Mouse (Mus musculus): ENCODE measurements around the gene Fmo6. TPM values are rescaled to one million over a fixed set of nuclear protein-coding genes. Genes with fewer than 3 reads are reported as not detected.
A peak's percentile ranks its signal among the peaks of the same experiment; 100 is the strongest.

Fmo6 gene
- polyA plus RNA-seq (2015; fragmentation: Nextera tagmentation; extraction: Ambion mirVana), result 1.6 and 2.4 TPM in 2 replicates

DNA sequence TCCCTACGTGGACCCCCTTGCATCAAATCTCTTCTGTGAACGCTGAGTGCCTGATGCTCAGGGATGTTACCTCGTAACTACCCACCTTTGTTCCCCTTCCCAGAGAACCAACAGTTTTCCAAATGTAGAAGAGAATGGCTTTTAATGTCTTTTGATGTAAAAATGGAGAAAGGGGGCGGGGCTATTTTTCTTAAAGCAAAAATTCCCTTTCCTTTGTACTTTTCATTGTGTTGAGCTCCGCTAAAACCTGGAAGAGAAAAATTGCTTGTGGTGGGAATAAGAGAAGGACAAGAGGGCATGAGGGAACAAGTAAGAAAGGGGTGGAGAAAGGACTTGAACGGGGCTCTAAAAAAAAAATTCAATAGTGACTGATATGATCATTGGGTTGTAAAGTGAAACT lies at the start of gene Fmo6:
Fmo6 (minus strand) TSS at position 101 of the 400 bp plus-strand sequence.
- Histone ChIP-seq H3K27ac (no peak within 1 kb of the TSS), H3K9me3 (no peaks in the 10 kb centered on the region), H3K4me3 (no peak within 1 kb of the TSS), H3K36me3 (no peaks in the 10 kb centered on the region), H3K4me2 (no peak within 1 kb of the TSS), H3K9ac (no peak within 1 kb of the TSS), H3K4me1 (no peaks in the 10 kb centered on the region), H3K27me3 (no peaks in the 10 kb centered on the region)
- WGBS, result 78% methylated on average over 6 of the region's 6 CpGs
- ATAC-seq (ENCODE audit: insufficient number of reproducible peaks, insufficient read depth, low FRiP score, low TSS enrichment, low read depth), result no peak

- H3K4me3 ChIP-seq, result no peak overlapping the region
- 85% methylated on average over 1 of the region's 1 CpGs for whole genome bisulfite sequencing
Measured at GRCm38 (mm10) chr1:162986777-162987176, 49.5 kb upstream of the Fmo6 start.

GRCm38 (mm10) chr1:162986121-162986748 lies 48.9 kb upstream of the Fmo6 start:
- no peak for ATAC-seq (ENCODE audit: insufficient number of reproducible peaks, insufficient read depth, low FRiP score, low TSS enrichment, low read depth)

More at GRCm38 (mm10) chr1:162986777-162987176, 49.5 kb upstream of the Fmo6 start:
- no peak overlapping the region for H3K9ac ChIP-seq
- H3K9me3 ChIP-seq, result no peaks in the 10 kb centered on the region
- no peaks in the 10 kb centered on the region for H3K4me1 ChIP-seq
- ATAC-seq (ENCODE audit: insufficient number of reproducible peaks, insufficient read depth, low FRiP score, low TSS enrichment, low read depth), result no peak
- no peaks in the 10 kb centered on the region for H3K27me3 ChIP-seq
- no peaks in the 10 kb centered on the region for H3K36me3 ChIP-seq
- no peak overlapping the region for H3K27ac ChIP-seq
- H3K4me2 ChIP-seq, result no peak overlapping the region

GRCm38 (mm10) chr1:162984428-162984827 lies 47.1 kb upstream of the Fmo6 start, which contains the start of gene Fmo3:
Gene Fmo3, minus strand, starts transcription at chr1:162984528.
- Histone ChIP-seq H3K27me3 (no peaks in the 10 kb centered on the region), H3K36me3 (no peaks in the 10 kb centered on the region), H3K4me1 (no peaks in the 10 kb centered on the region), H3K4me2 (no peak within 1 kb of the TSS), H3K27ac (no peak within 1 kb of the TSS), H3K9ac (no peak within 1 kb of the TSS), H3K9me3 (no peaks in the 10 kb centered on the region), H3K4me3 (no peak within 1 kb of the TSS)
- ATAC-seq (ENCODE audit: insufficient number of reproducible peaks, insufficient read depth, low FRiP score, low TSS enrichment, low read depth), result no peak
- WGBS, result 80% methylated on average over 1 of the region's 1 CpGs

More at GRCm38 (mm10) chr1:162986121-162986748, 48.9 kb upstream of the Fmo6 start:
- no peak overlapping the region for H3K4me2 ChIP-seq
- WGBS, result 90% methylated on average over 2 of the region's 2 CpGs
- no peak overlapping the region for H3K27ac ChIP-seq
- H3K36me3 ChIP-seq, result no peaks in the 10 kb centered on the region
- H3K9me3 ChIP-seq, result no peaks in the 10 kb centered on the region
- H3K4me3 ChIP-seq, result no peak overlapping the region
- no peaks in the 10 kb centered on the region for H3K27me3 ChIP-seq
- no peak overlapping the region for H3K9ac ChIP-seq
- no peaks in the 10 kb centered on the region for H3K4me1 ChIP-seq

GRCm38 (mm10) chr1:162963556-162963955 lies 26.2 kb upstream of the Fmo6 start:
- H3K4me3 ChIP-seq, result no peak overlapping the region
- no peak overlapping the region for H3K9ac ChIP-seq
- H3K4me2 ChIP-seq, result no peak overlapping the region
- no peaks in the 10 kb centered on the region for H3K36me3 ChIP-seq
- H3K27me3 ChIP-seq, result no peaks in the 10 kb centered on the region
- ATAC-seq (ENCODE audit: insufficient number of reproducible peaks, insufficient read depth, low FRiP score, low TSS enrichment, low read depth), result no peak
- no peaks in the 10 kb centered on the region for H3K4me1 ChIP-seq
- no peak overlapping the region for H3K27ac ChIP-seq
- WGBS, result 59% methylated on average over 2 of the region's 2 CpGs
- H3K9me3 ChIP-seq, result 0 out of 2 replicates have a peak, but pooled peaks cover 3% of the 10 kb centered on the region

- Histone ChIP-seq H3K27ac (no peak overlapping the region), H3K4me3 (no peak overlapping the region), H3K9me3 (no peaks in the 10 kb centered on the region), H3K4me1 (no peaks in the 10 kb centered on the region), H3K4me2 (no peak overlapping the region), H3K9ac (no peak overlapping the region), H3K36me3 (no peaks in the 10 kb centered on the region), H3K27me3 (no peaks in the 10 kb centered on the region)
- ATAC-seq (ENCODE audit: insufficient number of reproducible peaks, insufficient read depth, low FRiP score, low TSS enrichment, low read depth), result no peak
- 63% methylated on average over 1 of the region's 1 CpGs for WGBS
Measured at GRCm38 (mm10) chr1:162957422-162957821, 20.1 kb upstream of the Fmo6 start.

- Histone ChIP-seq H3K9me3 (no peaks in the 10 kb centered on the region), H3K36me3 (no peaks in the 10 kb centered on the region), H3K4me1 (no peaks in the 10 kb centered on the region), H3K9ac (no peak overlapping the region), H3K4me2 (no peak overlapping the region), H3K27me3 (no peaks in the 10 kb centered on the region), H3K27ac (no peak overlapping the region), H3K4me3 (no peak overlapping the region)
- ATAC-seq (ENCODE audit: insufficient number of reproducible peaks, insufficient read depth, low FRiP score, low TSS enrichment, low read depth), result no peak
- WGBS, result 44% methylated on average over 2 of the region's 2 CpGs
Measured at GRCm38 (mm10) chr1:162953079-162953478, 15.8 kb upstream of the Fmo6 start.

- Histone ChIP-seq H3K27me3 (no peaks in the 10 kb centered on the region), H3K36me3 (no peaks in the 10 kb centered on the region), H3K4me2 (no peak overlapping the region), H3K9ac (no peak overlapping the region), H3K4me3 (no peak overlapping the region), H3K27ac (no peak overlapping the region), H3K9me3 (no peaks in the 10 kb centered on the region), H3K4me1 (no peaks in the 10 kb centered on the region; the same call in 1 of the 2 replicates)
- no peak for ATAC-seq (ENCODE audit: insufficient number of reproducible peaks, insufficient read depth, low FRiP score, low TSS enrichment, low read depth)
- WGBS, result 94% methylated on average over 1 of the region's 1 CpGs
Measured at GRCm38 (mm10) chr1:162949763-162950162, 12.4 kb upstream of the Fmo6 start.

- ATAC-seq (ENCODE audit: insufficient number of reproducible peaks, insufficient read depth, low FRiP score, low TSS enrichment, low read depth), result no peak
- no peaks in the 10 kb centered on the region for H3K27me3 ChIP-seq
- no peak overlapping the region for H3K9ac ChIP-seq
- no peaks in the 10 kb centered on the region; the same call in 1 of the 2 replicates for H3K4me1 ChIP-seq
- no peak overlapping the region for H3K4me3 ChIP-seq
- H3K4me2 ChIP-seq, result no peak overlapping the region
- no peaks in the 10 kb centered on the region for H3K36me3 ChIP-seq
- no peaks in the 10 kb centered on the region for H3K9me3 ChIP-seq
- H3K27ac ChIP-seq, result no peak overlapping the region
- WGBS, result 80% methylated on average over 6 of the region's 6 CpGs
Measured at GRCm38 (mm10) chr1:162947934-162948333, 10.6 kb upstream of the Fmo6 start.

GRCm38 (mm10) chr1:162946837-162947558 lies 9.7 kb upstream of the Fmo6 start:
- Histone ChIP-seq H3K9me3 (no peaks in the 10 kb centered on the region), H3K4me3 (no peak overlapping the region), H3K27me3 (no peaks in the 10 kb centered on the region), H3K4me2 (no peak overlapping the region), H3K27ac (no peak overlapping the region), H3K4me1 (no peaks in the 10 kb centered on the region; the same call in 1 of the 2 replicates), H3K36me3 (no peaks in the 10 kb centered on the region), H3K9ac (no peak overlapping the region)
- ATAC-seq (ENCODE audit: insufficient number of reproducible peaks, insufficient read depth, low FRiP score, low TSS enrichment, low read depth), result peak; percentile 59
- 45% methylated on average over 4 of the region's 4 CpGs for WGBS

DNA sequence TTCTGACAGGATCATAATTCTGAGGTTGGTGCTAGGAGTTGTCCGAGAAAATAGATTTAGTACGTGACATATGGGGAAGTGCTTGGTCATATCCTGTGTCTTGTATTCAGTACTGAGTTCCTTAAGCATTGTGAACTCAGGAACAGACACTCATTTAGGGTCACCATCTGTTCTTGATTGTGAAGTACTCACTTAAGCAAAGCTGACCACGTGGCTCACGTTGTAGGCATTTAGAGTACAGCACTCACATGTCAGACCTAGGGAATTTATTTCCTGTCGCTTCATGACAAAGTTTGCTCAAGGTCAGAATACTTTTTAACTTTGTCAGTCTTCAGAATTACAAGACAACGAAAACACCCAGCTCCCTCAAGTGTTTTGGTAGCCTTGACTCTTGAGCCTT lies 6.4 kb upstream of the Fmo6 start:
- Histone ChIP-seq H3K4me1 (no peaks in the 10 kb centered on the region; the same call in 1 of the 2 replicates), H3K9me3 (no peaks in the 10 kb centered on the region), H3K9ac (no peak overlapping the region), H3K36me3 (no peaks in the 10 kb centered on the region), H3K4me2 (no peak overlapping the region), H3K27ac (no peak overlapping the region), H3K27me3 (no peaks in the 10 kb centered on the region), H3K4me3 (no peak overlapping the region)
- ATAC-seq (ENCODE audit: insufficient number of reproducible peaks, insufficient read depth, low FRiP score, low TSS enrichment, low read depth), result no peak
- 31% methylated on average over 6 of the region's 6 CpGs for WGBS
